Mouse (Mus musculus): ENCODE results near the gene Zfp341.

- TF ChIP-seq MYOD1 (IDR thresholded peaks at IDR 0.05; ENCODE audit: control insufficient read depth in 1 of 3, insufficient read length in 2 of 3, low read depth in 2 of 3) (no peak), USF1 (IDR thresholded peaks at IDR 0.05; ENCODE audit: low read depth) (no peak), POLR2AphosphoS2 (IDR thresholded peaks at IDR 0.05; ENCODE audit: insufficient read length, low read depth) (no peak), POLR2A (IDR thresholded peaks at IDR 0.05; ENCODE audit: insufficient read length, low read depth) (no peak), SRF (IDR thresholded peaks at IDR 0.05; ENCODE audit: control insufficient read depth, insufficient read length, low read depth) (no peak), TCF3 (IDR thresholded peaks at IDR 0.05; ENCODE audit: insufficient read length, low read depth) (no peak), MAX (IDR thresholded peaks at IDR 0.05; ENCODE audit: low read depth) (no peak), CEBPB (IDR thresholded peaks at IDR 0.05; ENCODE audit: insufficient read depth, poor library complexity, severe bottlenecking) (no peak), TCF12 (IDR thresholded peaks at IDR 0.05; ENCODE audit: insufficient read depth, poor library complexity, severe bottlenecking) (no peak), REST (IDR thresholded peaks at IDR 0.05; ENCODE audit: insufficient read depth, insufficient read length) (no peak), MYOG (IDR thresholded peaks at IDR 0.05; ENCODE audit: control insufficient read depth in 1 of 3, insufficient read depth in 1 of 3, insufficient read length in 2 of 3, low read depth in 2 of 3) (no peak)
These were observed 28.0 kb upstream of the Zfp341 start for GRCm38 (mm10) chr2:154584931-154585601.

Measured in myocyte (in vitro differentiated cells).